Mouse (Mus musculus): ENCODE measurements around the gene Psenen. TPM values are rescaled to one million over a fixed set of nuclear protein-coding genes. Genes with fewer than 3 reads are reported as not detected.

Psenen gene
- polyA plus RNA-seq (2012; ENCODE audit: insufficient read depth, insufficient read length, missing spikeins) = 204 and 236 TPM in 2 replicates

GRCm38 (mm10) chr7:30563117-30563905 lies at the start of gene Psenen, which contains the start of the genes U2af1l4 and Gm49396:
Psenen (minus strand) TSS chr7:30563627.
U2af1l4 (plus strand) TSS chr7:30563301.
Gm49396 (plus strand) TSS chr7:30563344.
- peak within 1 kb of the TSS; percentile 69 for H3K4me3 ChIP-seq (ENCODE audit: insufficient read depth, low read length)
- H3K27ac ChIP-seq (ENCODE audit: insufficient read depth, low read depth, low read length) = peak within 1 kb of the TSS; percentile 69
- peaks cover 12% of the 10 kb centered on the region for H3K4me1 ChIP-seq (ENCODE audit: control insufficient read depth, insufficient read depth, low read length)
- TF ChIP-seq POLR2A (IDR thresholded peaks at IDR 0.05; ENCODE audit: borderline replicate concordance, low read depth, low read length) (no peak), CTCF (IDR thresholded peaks at IDR 0.05; ENCODE audit: low read depth, low read length) (no peak)

DNA sequence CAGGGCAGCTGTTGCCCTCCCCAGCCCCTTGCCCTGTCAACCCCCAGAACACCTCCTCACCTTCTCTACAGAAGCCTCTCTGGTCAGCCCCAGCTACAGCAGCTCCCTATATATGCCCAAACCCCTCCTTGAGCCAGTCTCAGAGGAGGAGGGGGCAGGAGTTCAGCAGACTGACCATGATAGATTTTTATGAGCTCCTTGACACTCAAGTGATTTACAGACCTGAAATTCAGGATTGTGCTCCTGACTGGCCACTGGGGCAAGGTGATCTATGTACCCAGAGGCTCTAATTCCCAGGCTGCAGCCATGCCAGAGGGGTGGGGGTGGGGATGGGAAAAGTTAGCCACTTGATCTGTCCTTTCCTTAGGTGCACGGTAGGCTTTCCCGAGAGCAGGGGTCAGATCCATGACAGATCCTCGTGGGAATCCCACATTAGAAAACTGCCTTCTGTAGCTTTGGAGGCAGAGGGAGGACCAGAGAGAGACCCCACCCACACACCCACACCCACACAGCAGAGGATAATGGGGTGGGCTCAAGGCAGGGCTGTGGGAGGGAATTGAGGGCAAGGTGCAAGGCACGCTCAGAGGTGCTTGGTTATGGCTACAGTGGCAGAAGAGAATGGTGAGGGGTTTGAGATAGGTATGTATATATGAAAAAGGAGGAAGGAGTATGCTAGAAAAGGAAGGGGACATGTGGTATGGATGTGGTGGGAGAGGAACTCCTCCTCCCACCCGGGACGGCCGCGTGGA lies 49.4 kb upstream of the Psenen start, which contains the start of gene Upk1a:
Gene Upk1a, minus strand, starts transcription at position 194 of the 749 bp plus-strand sequence.
- H3K27ac ChIP-seq (ENCODE audit: insufficient read depth, low read depth, low read length) = no peak within 1 kb of the TSS
- no peak for TF ChIP-seq POLR2A (IDR thresholded peaks at IDR 0.05; ENCODE audit: borderline replicate concordance, low read depth, low read length)
- no peak for TF ChIP-seq CTCF (IDR thresholded peaks at IDR 0.05; ENCODE audit: low read depth, low read length)
- H3K4me1 ChIP-seq (ENCODE audit: control insufficient read depth, insufficient read depth, low read length) = no peaks in the 10 kb centered on the region
- H3K4me3 ChIP-seq (ENCODE audit: insufficient read depth, low read length) = no peak within 1 kb of the TSS

GRCm38 (mm10) chr7:30610043-30610442 lies 46.6 kb upstream of the Psenen start:
- no peak for TF ChIP-seq CTCF (IDR thresholded peaks at IDR 0.05; ENCODE audit: low read depth, low read length)
- H3K4me3 ChIP-seq (ENCODE audit: insufficient read depth, low read length) = no peak overlapping the region
- H3K27ac ChIP-seq (ENCODE audit: insufficient read depth, low read depth, low read length) = no peak overlapping the region
- H3K4me1 ChIP-seq (ENCODE audit: control insufficient read depth, insufficient read depth, low read length) = no peaks in the 10 kb centered on the region

DNA sequence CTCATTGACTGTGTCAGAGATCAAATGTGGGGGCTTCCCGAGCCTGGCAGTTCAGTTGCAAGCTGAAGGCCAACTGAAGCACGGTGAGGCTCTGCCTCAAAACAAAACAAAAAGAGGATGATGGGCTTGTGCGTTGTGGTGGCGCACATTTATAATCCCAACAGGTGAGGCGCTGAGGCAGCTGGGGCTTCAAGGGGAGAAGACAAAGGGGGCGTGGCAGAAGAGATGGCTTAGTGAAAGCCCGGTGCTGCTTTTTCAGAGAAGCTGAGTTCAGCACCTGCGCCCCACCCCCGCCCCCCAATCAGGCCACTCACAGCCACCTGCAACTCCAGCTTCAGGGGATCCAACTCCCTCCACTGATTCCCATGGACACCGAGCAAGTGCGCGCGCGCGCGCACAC lies 45.0 kb upstream of the Psenen start:
- Histone ChIP-seq H3K4me1 (ENCODE audit: control insufficient read depth, insufficient read depth, low read length) (no peaks in the 10 kb centered on the region), H3K4me3 (ENCODE audit: insufficient read depth, low read length) (no peak overlapping the region), H3K27ac (ENCODE audit: insufficient read depth, low read depth, low read length) (no peak overlapping the region)
- no peak for TF ChIP-seq POLR2A (IDR thresholded peaks at IDR 0.05; ENCODE audit: borderline replicate concordance, low read depth, low read length)
- no peak for TF ChIP-seq CTCF (IDR thresholded peaks at IDR 0.05; ENCODE audit: low read depth, low read length)

GRCm38 (mm10) chr7:30607706-30608309 lies 44.4 kb upstream of the Psenen start:
- TF ChIP-seq CTCF (IDR thresholded peaks at IDR 0.05; ENCODE audit: low read depth, low read length) (peak; percentile 77), POLR2A (IDR thresholded peaks at IDR 0.05; ENCODE audit: borderline replicate concordance, low read depth, low read length) (no peak)
- Histone ChIP-seq H3K4me3 (ENCODE audit: insufficient read depth, low read length) (no peak overlapping the region), H3K4me1 (ENCODE audit: control insufficient read depth, insufficient read depth, low read length) (no peaks in the 10 kb centered on the region), H3K27ac (ENCODE audit: insufficient read depth, low read depth, low read length) (no peak overlapping the region)

DNA sequence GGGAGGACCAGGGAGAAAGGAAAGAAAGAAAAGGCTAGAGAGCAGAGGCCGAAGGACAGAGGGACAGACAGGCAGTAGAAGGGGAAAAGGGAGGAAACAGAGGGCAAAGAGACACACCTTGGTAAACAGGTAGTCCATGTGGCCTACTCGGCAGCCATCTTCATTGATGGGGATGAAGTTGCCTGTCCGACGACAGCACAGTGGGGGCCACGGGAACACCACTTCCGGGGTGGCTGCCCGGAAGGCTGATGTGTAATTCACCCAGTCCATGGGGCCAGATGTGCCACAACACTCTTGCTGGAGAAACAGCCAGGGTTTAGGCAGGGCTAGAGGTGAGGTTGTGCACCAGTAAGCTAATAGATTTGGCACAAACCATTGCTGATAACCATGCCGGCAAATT lies 41.5 kb upstream of the Psenen start:
- Histone ChIP-seq H3K27ac (ENCODE audit: insufficient read depth, low read depth, low read length) (no peak overlapping the region), H3K4me3 (ENCODE audit: insufficient read depth, low read length) (no peak overlapping the region), H3K4me1 (ENCODE audit: control insufficient read depth, insufficient read depth, low read length) (0 out of 2 replicates have a peak, but pooled peaks cover 4% of the 10 kb centered on the region)
- TF ChIP-seq POLR2A (IDR thresholded peaks at IDR 0.05; ENCODE audit: borderline replicate concordance, low read depth, low read length) (no peak), CTCF (IDR thresholded peaks at IDR 0.05; ENCODE audit: low read depth, low read length) (no peak)

DNA sequence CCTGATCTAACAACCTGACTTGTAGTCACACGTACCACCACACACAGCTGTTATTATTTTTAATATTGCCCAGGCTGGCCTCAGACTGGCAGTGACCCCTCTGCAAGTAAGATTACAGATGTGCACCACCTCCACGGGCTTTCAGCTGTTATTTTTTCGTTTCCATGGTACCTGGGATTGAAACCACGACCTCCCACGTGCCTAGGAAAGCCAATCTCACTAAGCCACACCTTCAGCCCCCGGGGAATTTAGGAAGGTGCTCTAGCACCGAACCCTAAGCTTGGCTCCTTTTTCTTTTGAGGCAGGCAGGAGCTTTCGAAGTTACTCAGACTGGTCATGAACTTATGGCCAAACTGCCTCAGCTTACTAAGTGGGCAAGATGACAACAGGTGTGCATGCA lies 41.0 kb upstream of the Psenen start:
- Histone ChIP-seq H3K27ac (ENCODE audit: insufficient read depth, low read depth, low read length) (no peak overlapping the region), H3K4me3 (ENCODE audit: insufficient read depth, low read length) (no peak overlapping the region), H3K4me1 (ENCODE audit: control insufficient read depth, insufficient read depth, low read length) (0 out of 2 replicates have a peak, but pooled peaks cover 4% of the 10 kb centered on the region)
- TF ChIP-seq CTCF (IDR thresholded peaks at IDR 0.05; ENCODE audit: low read depth, low read length) = no peak
- no peak for TF ChIP-seq POLR2A (IDR thresholded peaks at IDR 0.05; ENCODE audit: borderline replicate concordance, low read depth, low read length)

DNA sequence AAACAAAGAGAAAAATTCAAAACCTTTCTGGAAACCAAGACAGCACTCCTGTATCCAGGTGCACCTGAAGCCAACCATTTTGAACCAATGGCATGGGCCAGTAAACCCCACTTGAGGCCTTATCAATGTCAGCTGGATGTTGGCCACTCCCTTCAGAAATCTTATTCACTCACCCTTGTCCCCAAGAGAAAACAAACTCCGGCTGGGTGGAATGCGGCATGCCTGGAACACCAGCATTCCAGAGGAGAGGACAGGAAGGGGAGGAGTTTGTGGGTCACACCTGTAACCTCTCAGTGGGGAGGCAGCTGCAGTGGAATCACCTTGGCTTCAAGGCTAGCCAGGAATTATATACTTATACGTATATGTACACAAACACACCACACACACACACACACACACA lies 39.2 kb upstream of the Psenen start:
- Histone ChIP-seq H3K4me1 (ENCODE audit: control insufficient read depth, insufficient read depth, low read length) (0 out of 2 replicates have a peak, but pooled peaks cover 4% of the 10 kb centered on the region), H3K4me3 (ENCODE audit: insufficient read depth, low read length) (no peak overlapping the region), H3K27ac (ENCODE audit: insufficient read depth, low read depth, low read length) (no peak overlapping the region)
- TF ChIP-seq POLR2A (IDR thresholded peaks at IDR 0.05; ENCODE audit: borderline replicate concordance, low read depth, low read length) (no peak), CTCF (IDR thresholded peaks at IDR 0.05; ENCODE audit: low read depth, low read length) (no peak)

DNA sequence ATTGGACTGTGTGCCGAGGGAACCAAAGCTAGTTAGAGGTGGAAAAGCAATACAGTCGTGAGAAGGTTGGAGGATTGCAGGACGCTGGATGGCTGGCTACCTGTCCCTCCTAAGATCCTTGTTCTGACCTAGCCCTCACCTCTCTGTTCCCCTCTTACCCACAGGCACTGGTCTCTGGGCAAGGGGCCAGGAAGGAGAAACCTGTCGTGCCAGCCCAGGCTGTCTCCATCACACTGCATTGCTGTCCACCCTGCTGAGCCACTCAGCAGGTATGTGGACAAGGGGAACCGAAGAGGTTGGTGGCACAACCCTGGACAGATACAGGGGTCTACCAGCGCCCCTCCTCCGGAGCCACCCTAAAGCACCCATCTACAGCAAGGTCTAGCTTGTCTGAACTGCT lies 37.2 kb upstream of the Psenen start:
- no peak overlapping the region for H3K4me3 ChIP-seq (ENCODE audit: insufficient read depth, low read length)
- H3K27ac ChIP-seq (ENCODE audit: insufficient read depth, low read depth, low read length) = no peak overlapping the region
- H3K4me1 ChIP-seq (ENCODE audit: control insufficient read depth, insufficient read depth, low read length) = 0 out of 2 replicates have a peak, but pooled peaks cover 4% of the 10 kb centered on the region
- TF ChIP-seq CTCF (IDR thresholded peaks at IDR 0.05; ENCODE audit: low read depth, low read length) (no peak), POLR2A (IDR thresholded peaks at IDR 0.05; ENCODE audit: borderline replicate concordance, low read depth, low read length) (no peak)
